Mouse (Mus musculus): ENCODE measurements around the gene Hdac9. TPM values are rescaled to one million over a fixed set of nuclear protein-coding genes. Genes with fewer than 3 reads are reported as not detected.

The Hdac9 gene
- polyA plus RNA-seq, 1 experiment, result 7.6 TPM

GRCm38 (mm10) chr12:34802308-34802707 is 114.6 kb downstream of the Hdac9 start:
- 66% methylated on average over 4 of the region's 4 CpGs for WGBS
- H3K27ac ChIP-seq (ENCODE audit: control insufficient read depth, insufficient read depth, low read depth, low read length, poor library complexity), result no peak overlapping the region
- H3K4me3 ChIP-seq (replicated peaks; ENCODE audit: control insufficient read depth, low read depth, low read length), result no peak overlapping the region
- no peak for TF ChIP-seq POLR2A (IDR thresholded peaks at IDR 0.05; ENCODE audit: borderline replicate concordance, control insufficient read depth, low read depth, low read length)
- no peak for TF ChIP-seq CTCF (IDR thresholded peaks at IDR 0.05; ENCODE audit: control insufficient read depth, insufficient read depth, low read length)
- peaks cover 2% of the 10 kb centered on the region; the same call in 1 of the 2 replicates for H3K4me1 ChIP-seq (ENCODE audit: control insufficient read depth, insufficient read depth, low read length)

GRCm38 (mm10) chr12:34801752-34802151 is 115.1 kb downstream of the Hdac9 start:
- Histone ChIP-seq H3K4me3 (replicated peaks; ENCODE audit: control insufficient read depth, low read depth, low read length) (no peak overlapping the region), H3K4me1 (ENCODE audit: control insufficient read depth, insufficient read depth, low read length) (peaks cover 2% of the 10 kb centered on the region; the same call in 1 of the 2 replicates), H3K27ac (ENCODE audit: control insufficient read depth, insufficient read depth, low read depth, low read length, poor library complexity) (no peak overlapping the region)
- no peak for TF ChIP-seq CTCF (IDR thresholded peaks at IDR 0.05; ENCODE audit: control insufficient read depth, insufficient read depth, low read length)
- TF ChIP-seq POLR2A (IDR thresholded peaks at IDR 0.05; ENCODE audit: borderline replicate concordance, control insufficient read depth, low read depth, low read length), result no peak

- TF ChIP-seq POLR2A (IDR thresholded peaks at IDR 0.05; ENCODE audit: borderline replicate concordance, control insufficient read depth, low read depth, low read length), result no peak
- no peak for TF ChIP-seq CTCF (IDR thresholded peaks at IDR 0.05; ENCODE audit: control insufficient read depth, insufficient read depth, low read length)
- no peak overlapping the region for H3K27ac ChIP-seq (ENCODE audit: control insufficient read depth, insufficient read depth, low read depth, low read length, poor library complexity)
- 76% methylated on average over 2 of the region's 2 CpGs for WGBS
These were observed 119.5 kb downstream of the Hdac9 start for GRCm38 (mm10) chr12:34797389-34797788.

GRCm38 (mm10) chr12:34795487-34795886 is 121.4 kb downstream of the Hdac9 start:
- TF ChIP-seq POLR2A (IDR thresholded peaks at IDR 0.05; ENCODE audit: borderline replicate concordance, control insufficient read depth, low read depth, low read length) (no peak), CTCF (IDR thresholded peaks at IDR 0.05; ENCODE audit: control insufficient read depth, insufficient read depth, low read length) (no peak)
- no peak overlapping the region for H3K4me3 ChIP-seq (replicated peaks; ENCODE audit: control insufficient read depth, low read depth, low read length)
- no peak overlapping the region for H3K27ac ChIP-seq (ENCODE audit: control insufficient read depth, insufficient read depth, low read depth, low read length, poor library complexity)
- 90% methylated on average over 4 of the region's 4 CpGs for WGBS
- H3K4me1 ChIP-seq (ENCODE audit: control insufficient read depth, insufficient read depth, low read length), result no peaks in the 10 kb centered on the region; the same call in 1 of the 2 replicates

More at GRCm38 (mm10) chr12:34797389-34797788, 119.5 kb downstream of the Hdac9 start:
- Histone ChIP-seq H3K4me1 (ENCODE audit: control insufficient read depth, insufficient read depth, low read length) (no peaks in the 10 kb centered on the region; the same call in 1 of the 2 replicates), H3K4me3 (replicated peaks; ENCODE audit: control insufficient read depth, low read depth, low read length) (no peak overlapping the region)

DNA sequence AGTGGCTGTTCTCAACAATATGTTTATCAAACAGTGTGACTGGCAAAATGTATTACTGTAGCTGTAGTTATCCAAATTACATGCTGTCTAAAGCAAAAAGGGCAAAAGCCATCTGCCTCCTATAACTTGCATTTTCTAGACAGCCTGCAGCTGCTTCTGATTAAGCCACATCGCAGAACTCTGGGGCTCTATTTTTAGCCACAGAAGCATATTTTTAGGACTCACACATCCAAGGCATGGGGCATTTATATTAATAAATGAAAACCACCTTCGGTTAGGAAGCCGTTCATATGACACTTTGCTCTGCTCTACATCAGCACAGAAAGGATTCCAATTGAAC is 124.8 kb downstream of the Hdac9 start:
- H3K4me1 ChIP-seq (ENCODE audit: control insufficient read depth, insufficient read depth, low read length), result peaks cover 1% of the 10 kb centered on the region; the same call in 1 of the 2 replicates
- 16% methylated on average over 3 of the region's 3 CpGs for WGBS
- no peak overlapping the region for H3K27ac ChIP-seq (ENCODE audit: control insufficient read depth, insufficient read depth, low read depth, low read length, poor library complexity)
- no peak for TF ChIP-seq CTCF (IDR thresholded peaks at IDR 0.05; ENCODE audit: control insufficient read depth, insufficient read depth, low read length)
- TF ChIP-seq POLR2A (IDR thresholded peaks at IDR 0.05; ENCODE audit: borderline replicate concordance, control insufficient read depth, low read depth, low read length), result no peak
- no peak overlapping the region for H3K4me3 ChIP-seq (replicated peaks; ENCODE audit: control insufficient read depth, low read depth, low read length)

DNA sequence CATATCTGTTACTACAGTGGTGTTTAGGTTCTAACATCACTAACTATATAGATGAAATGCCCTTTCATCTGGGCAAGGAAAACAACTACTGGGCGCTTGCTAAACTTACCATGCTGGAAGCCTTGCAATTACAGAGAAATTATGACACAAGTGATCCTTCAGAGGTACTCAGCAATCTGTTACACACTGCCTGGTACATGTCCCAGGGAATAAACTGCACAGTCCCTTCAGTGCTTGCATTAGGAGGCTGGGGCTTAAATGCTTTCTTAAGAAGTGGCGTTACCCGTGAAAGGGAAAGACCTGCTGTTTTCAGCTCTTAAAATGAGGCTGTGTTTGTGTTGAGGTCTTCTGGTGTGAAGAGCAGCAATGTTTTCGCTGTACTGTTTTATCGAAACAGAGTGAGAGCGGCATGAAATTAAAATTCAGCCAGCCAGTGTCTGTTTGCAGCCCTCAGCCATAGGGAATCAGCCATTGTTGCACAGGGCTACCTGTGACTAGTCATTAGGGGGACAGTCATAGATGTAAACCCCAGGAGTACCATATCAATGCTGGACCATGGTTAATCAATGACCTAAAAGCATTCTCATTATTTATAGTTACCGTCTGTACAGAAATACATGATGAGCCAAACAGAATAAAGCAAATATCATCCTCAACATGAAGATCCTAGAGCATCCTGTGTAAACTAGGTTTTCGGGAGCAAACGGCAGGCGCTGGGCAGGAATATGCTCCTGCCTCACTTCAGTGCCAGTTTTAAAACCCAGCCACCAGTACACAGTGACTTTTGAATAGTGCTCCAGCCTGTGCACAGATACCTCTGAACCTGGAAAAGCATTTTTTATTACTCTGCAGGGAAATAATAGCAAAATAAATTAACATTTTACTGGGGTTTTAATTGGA is 125.4 kb downstream of the Hdac9 start:
- TF ChIP-seq POLR2A (IDR thresholded peaks at IDR 0.05; ENCODE audit: borderline replicate concordance, control insufficient read depth, low read depth, low read length) (no peak), CTCF (IDR thresholded peaks at IDR 0.05; ENCODE audit: control insufficient read depth, insufficient read depth, low read length) (no peak)

DNA sequence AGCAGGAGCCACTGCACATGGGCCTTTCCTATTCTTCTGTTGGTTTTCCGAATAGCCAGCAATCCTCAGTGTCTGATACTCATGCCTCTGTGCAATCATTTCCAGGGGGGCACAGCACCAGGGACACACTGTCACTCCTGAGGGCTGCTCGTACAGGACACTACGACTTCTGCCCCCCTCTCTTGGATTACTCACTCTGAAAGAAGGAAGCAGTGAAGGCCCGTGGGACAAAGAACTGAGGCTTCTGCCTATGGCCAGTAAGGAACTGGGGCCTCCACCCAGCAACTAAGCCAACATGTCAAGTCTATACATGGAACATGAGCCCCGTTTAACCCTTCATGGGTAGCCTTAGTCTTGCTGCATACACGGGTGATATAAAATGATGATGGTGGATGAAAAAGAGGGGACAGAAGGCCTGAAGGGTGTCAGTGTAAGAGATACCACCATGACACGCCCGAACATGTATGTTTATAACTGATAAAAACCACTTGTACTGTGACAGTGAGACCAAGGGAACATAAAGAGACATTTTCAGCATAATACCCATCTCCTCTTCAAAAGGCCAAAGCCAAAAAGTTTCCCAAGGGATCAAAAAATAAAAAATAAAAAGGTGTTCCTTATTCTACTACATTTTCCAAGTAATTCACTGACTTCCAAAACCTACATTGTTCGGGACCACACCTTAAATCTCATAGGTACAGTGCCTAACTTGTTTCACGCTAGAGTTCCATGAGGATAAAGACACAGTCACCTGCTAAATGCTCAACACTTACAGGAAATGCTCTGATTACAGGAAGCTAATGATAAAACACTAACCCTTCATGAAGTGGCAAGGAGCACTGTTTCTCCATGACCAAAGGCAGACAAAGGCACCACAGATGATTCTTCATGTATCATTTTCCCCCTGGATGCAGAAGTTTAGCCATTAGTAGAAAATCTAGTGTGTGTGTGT is 127.6 kb downstream of the Hdac9 start:
- H3K4me3 ChIP-seq (replicated peaks; ENCODE audit: control insufficient read depth, low read depth, low read length), result no peak overlapping the region
- WGBS, result 61% methylated on average over 10 of the region's 10 CpGs
- TF ChIP-seq CTCF (IDR thresholded peaks at IDR 0.05; ENCODE audit: control insufficient read depth, insufficient read depth, low read length), result no peak
- no peak for TF ChIP-seq POLR2A (IDR thresholded peaks at IDR 0.05; ENCODE audit: borderline replicate concordance, control insufficient read depth, low read depth, low read length)
- no peak overlapping the region for H3K27ac ChIP-seq (ENCODE audit: control insufficient read depth, insufficient read depth, low read depth, low read length, poor library complexity)
- H3K4me1 ChIP-seq (ENCODE audit: control insufficient read depth, insufficient read depth, low read length), result peaks cover 1% of the 10 kb centered on the region; the same call in 1 of the 2 replicates

More for the DNA sequence above, 125.4 kb downstream of the Hdac9 start:
- 87% methylated on average over 10 of the region's 10 CpGs for WGBS
- no peak overlapping the region for H3K4me3 ChIP-seq (replicated peaks; ENCODE audit: control insufficient read depth, low read depth, low read length)
- H3K4me1 ChIP-seq (ENCODE audit: control insufficient read depth, insufficient read depth, low read length), result peaks cover 1% of the 10 kb centered on the region; the same call in 1 of the 2 replicates
- H3K27ac ChIP-seq (ENCODE audit: control insufficient read depth, insufficient read depth, low read depth, low read length, poor library complexity), result no peak overlapping the region

DNA sequence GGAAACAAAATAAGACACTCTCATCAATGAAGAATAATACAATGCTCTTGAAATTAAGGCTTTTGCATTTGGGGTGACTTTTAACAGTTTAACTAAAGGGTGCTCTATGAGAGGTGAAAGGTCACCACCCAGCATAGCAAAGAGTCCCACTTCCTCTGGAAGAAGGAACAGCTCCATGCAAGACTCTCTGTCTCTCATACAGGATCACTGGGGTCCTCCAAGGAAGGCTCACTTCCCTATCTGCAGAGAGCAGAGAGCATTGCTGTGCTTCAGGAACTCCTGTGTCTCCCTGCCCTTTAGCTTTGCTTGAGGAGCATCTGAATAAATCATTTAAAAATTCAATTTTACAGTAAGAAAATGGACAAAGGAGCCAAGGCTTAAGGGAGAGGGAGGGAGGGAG is 129.5 kb downstream of the Hdac9 start:
- Histone ChIP-seq H3K4me1 (ENCODE audit: control insufficient read depth, insufficient read depth, low read length) (peaks cover 1% of the 10 kb centered on the region; the same call in 1 of the 2 replicates), H3K27ac (ENCODE audit: control insufficient read depth, insufficient read depth, low read depth, low read length, poor library complexity) (no peak overlapping the region), H3K4me3 (replicated peaks; ENCODE audit: control insufficient read depth, low read depth, low read length) (no peak overlapping the region)
- TF ChIP-seq POLR2A (IDR thresholded peaks at IDR 0.05; ENCODE audit: borderline replicate concordance, control insufficient read depth, low read depth, low read length), result no peak
- no peak for TF ChIP-seq CTCF (IDR thresholded peaks at IDR 0.05; ENCODE audit: control insufficient read depth, insufficient read depth, low read length)
